Mouse (Mus musculus) liver, embryonic 14.5 days (tissue): ENCODE results near the gene Actb.

ENCODE experiments used
- CTCF ChIP-seq: IDR thresholded peaks from 2 replicates; pipeline ENCODE4 v1.5.1; 2016; ENCODE audit warnings: antibody characterized with exemption, low read depth, control low read depth
- EP300 ChIP-seq: IDR thresholded peaks from 2 replicates; pipeline ENCODE4 v1.6.1; 2016; ENCODE audit warnings: antibody characterized with exemption, low read depth

GRCm38 (mm10) chr5:142896713-142897112, 9.8 kb downstream of the Actb start:
- TF ChIP-seq CTCF = no peak
- TF ChIP-seq EP300 = no peak
